Mouse (Mus musculus) urinary bladder, postnatal 4 days (tissue): ENCODE measurements around the gene Gm49368.

Source experiments
- DNase-seq, 2 experiments: peaks; one replicate each; pipeline ENCODE4 v3.0.0; 2021 to 2022; ENCODE audit warnings: low spot score in 2 of 2

Gene Gm49368

DNA sequence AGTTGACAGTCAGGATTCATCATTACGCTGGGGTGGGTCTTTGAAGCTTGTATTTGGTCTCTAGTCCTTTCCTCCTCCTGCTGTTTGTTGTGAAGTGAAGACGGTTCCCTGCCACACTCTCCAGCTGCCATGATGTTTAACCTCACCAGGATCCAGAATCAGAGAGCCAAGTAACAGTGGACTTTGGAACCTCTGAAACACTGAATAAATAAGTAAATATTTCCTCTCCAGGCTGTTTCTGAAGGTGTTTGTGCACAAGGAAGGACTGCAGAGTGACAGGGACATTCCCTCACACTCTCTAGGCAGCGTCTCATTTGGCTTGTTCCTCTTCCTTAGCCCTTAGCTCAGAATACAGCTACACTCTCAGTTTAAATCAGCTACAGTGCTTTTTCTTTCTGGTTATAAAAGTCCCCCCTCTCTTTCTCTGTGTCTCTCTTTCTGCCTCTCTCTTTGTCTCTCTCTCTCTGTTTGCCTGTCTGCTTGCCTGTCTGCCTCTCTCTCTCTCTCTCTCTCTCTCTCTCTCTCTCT is 5.5 kb upstream of the Gm49368 start:
- no peak for DNase-seq

DNA sequence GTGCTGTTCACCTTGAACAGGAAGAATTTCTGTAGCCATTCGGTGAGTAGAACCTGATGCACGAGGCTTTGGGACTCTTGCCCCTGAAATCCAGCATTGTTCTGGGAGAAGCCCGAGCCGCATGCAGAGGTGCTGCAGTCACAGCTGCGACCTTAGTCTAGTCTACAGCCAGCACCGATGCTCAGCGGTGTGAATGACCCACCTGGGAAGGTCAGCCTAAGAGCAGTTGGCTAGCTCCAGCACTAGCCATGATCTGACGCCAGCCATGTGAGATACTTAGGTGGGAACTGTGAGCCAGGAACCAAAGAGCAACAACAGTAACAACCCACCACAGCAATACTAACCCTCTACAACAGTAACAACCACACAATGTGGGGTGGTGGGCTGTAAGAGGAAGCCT is 4.6 kb upstream of the Gm49368 start:
- DNase-seq: no peak

DNA sequence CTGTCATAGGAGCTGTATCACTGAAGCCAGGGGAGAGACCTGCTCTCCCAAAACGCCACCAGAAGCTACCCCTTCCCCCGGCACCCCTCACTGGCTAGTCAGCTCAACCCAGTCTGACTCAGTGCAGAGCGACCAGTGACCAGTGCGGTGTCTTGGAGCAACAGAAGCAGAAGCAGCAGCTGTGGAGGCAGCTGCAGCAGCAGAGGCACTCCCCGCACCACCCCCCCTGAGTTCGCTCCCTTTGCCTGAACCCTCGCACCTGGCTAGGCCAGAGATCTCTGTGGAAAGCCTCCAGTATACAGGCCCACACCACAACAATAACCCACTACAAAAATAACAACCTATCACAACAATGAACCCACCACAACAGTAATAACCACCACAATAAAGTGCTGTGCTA is 3.9 kb upstream of the Gm49368 start:
- DNase-seq: no peak

DNA sequence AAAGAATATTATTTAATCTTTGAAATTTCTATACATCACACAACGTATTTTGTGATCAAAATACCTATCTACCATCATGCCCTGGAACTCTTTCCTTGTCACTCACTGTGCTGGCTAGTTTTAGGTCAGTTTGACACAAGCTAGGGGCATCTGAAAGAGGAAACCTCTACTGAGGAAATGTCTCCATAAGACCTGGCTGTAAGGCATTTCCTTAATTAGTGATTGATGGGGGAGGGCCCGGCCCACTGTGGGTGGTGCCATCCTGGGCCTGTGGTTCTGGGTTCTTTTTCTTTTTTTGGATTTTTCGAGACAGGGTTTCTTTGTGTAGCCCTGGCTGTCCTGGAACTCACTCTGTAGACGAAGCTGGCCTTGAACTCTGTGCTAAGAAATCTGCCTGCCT is 3.4 kb upstream of the Gm49368 start:
- no peak for DNase-seq

DNA sequence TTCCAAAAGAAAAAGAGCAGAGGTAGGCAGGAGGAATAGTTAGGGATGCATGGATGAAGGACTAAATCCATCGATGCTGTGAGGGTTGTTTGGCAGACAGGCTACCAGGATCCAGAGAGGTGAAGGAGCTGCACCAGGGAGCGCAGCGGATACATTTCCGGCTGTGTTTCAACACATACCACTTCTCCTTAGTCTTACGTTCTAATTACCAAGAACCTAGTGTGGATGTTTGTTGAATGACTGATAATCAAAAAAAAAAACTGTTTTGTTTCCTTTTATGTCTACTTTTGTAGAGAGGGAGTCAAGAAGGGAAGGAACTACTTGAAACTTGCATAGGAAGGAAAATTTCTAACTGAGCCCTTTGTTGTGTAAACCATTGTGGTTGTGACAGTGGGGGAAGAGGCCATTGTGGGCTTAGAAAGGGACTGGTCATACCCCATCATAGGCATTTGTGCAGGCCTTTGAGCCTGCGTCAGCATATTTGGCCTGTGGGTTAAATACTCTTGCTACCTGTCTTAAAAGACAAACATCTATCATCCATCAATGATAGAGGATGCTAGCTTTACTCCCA is 813 bp downstream of the Gm49368 start:
- peak in 1 of 2 experiments; percentile 1 for DNase-seq

DNA sequence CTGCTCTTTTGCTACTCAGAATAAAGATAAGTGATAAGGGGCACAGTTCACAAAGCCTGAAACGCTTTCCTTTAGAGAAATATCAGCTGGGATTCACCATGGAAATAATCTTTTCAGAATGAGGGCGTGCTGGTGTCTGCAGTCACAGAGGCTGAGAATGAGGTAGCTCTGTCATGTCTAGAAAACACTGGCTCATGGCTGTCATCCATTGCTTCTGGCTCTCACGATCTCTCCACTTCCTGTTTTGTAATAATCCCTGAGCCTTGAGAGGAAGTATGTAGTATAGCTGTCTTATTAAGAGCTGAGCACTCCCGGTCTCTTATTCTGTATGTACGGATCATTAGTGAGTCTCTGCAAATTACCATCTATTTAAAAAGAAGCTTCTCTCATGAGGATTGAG is 3.1 kb downstream of the Gm49368 start:
- no peak for DNase-seq

DNA sequence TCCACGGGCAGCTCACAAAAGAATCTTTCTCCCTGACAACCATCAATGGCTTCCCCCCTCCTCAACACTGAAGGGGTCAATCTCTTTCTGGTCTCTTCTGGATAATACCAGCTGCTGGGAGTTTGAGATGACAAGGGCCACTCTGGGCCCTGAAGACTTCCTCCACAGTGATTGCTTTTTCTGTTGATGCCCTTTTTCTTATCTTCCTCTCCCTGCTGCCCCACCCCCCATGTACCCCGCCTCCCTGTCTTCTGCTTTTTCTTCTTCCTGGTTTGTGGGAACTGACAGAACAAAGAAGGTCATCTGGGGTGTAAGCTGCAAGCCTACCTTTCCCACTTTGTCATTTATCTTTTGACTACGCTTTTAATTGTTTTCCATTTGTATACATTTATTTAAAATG is 5.4 kb downstream of the Gm49368 start:
- DNase-seq: no peak

DNA sequence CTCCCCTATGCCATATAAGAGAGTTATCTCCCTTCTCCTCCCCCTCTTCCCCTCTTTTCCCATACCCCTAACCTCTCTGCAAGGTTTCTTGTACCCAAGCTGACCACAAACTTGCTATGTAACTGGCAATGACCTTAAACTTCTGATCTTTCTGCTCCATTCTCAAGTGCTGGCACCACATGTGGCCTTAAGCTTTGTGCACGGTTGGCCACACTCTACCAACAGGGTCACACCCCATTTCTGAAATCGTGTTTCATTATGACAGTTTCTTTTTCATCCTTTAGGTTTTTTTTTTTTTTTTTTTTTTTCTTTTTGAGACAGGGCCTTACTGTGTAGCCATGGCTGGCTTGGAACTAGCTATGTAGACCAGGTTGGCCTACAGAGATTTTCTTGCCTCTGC is 7.4 kb downstream of the Gm49368 start:
- DNase-seq: no peak

DNA sequence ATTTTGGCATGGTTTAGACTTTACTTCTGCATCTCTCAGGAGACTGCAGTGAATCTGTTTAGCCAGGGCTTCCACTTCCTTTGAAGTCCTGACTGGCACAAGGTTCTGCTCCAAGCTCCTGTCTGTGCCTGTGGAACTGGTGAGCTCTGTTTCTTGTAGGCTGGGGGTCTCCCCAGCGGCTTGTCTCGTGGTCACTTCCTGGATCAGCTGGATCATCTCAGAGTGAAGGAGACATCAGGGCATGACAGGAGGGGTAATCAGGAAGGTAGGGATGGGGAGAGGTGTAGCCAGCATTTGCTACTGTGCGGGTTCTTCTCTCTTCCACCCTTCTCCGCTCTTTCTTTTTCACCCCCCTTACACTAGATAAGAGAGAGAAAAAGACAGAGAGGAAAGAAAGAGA is 9.3 kb downstream of the Gm49368 start:
- DNase-seq: peak in 1 of 2 experiments; percentile 15

DNA sequence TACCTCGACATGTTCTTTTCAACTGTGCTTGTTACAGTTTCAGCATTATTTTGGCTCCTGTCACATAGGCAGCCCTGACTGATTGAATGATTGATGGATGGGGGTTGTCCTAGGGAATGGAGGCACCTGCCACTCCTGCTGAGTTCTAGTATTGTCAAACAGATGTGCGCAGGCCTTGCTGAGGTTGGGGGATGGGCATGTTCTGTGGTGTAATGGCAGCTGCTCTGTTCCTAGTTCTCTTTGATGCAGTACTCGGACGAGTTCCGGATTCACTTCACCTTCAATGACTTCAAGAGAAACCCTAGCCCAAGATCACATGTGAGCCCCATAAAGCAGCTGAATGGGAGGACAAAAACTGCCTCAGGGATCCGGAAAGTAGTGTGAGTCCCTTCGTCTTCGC is 17.5 kb downstream of the Gm49368 start:
- DNase-seq: no peak

DNA sequence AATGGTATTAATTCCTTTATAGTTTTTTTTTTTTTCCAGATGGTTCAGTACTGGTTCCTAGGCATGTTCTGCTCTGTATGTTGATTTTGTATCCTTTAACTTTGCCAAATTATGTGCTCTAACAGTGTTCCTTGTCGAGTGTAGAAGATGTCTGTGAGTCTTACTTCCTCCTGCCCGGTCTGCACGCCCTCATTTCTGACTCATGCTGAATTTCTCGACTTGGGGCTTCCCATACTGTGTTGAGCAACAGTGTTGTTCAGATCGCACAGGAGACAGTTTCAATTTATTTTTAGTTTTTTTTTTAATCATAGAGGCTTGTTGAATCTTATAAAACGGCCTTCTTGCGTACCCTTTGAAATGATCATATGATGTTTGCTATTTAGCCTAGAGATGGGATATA is 26.7 kb downstream of the Gm49368 start:
- DNase-seq: no peak

DNA sequence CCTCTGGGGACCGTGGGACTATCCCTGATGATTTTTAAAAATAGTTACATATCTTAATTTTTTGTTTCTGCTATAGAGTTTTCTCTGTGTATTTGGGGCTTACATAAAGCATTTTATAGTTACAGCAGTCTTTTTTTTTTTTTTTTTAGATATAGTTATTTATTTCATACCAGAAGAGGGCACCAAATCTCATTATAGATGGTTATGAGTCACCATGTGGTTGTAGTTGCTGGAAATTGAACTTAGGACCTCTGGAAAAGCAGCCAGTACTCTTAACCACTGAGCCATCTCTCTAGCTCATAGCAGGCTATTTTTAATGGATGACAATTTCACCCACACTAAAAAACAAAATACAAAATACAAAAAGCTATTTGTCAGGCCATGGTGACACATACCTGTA is 35.7 kb downstream of the Gm49368 start:
- no peak for DNase-seq

DNA sequence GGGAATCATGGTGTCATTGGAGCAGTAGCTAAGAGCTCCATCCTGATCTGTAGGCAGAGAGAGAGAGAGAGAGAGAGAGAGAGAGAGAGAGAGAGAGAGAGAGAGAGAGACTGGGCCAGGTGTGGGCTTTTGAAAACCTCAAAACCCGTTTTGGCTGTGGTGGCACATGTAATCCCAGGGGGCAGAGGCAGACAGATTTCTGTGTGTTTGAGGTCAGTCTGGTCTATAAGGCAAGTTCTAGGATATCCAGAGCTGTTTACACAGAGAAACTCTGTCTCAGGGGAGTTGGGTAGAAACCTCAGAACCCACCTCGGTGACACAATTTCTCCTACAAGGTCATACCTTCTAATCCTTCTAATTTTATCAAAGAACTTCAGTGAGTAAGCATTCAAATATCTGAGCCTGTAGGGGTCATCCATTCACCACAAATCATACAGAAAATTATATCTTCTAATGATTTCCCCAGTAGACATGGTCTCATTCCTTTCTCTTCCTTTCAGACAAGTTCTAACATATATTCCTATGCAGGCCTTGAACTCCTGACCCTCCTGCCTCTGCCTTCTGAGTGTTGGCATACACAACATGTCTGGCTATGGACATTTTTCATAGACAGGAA is 38.4 kb downstream of the Gm49368 start:
- DNase-seq: no peak

DNA sequence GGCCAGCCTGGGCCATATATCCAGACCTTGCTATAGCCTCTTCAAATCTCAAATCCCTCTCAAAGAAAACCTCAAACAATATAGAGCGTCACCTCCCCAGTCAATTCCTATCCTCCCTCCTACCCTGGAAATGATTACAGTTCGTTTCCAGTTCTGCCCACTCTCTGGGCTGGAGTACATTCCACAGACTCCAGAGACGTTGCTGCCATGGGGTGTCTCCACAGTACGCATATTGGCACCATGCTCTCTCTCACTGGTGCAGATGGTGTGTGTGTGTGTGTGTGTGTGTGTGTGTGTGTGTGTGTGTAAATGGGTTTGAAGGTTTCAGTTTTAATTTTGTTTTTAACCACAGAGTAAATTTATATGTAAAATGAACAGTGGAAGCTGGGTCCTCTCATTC is 42.8 kb downstream of the Gm49368 start:
- DNase-seq: no peak

DNA sequence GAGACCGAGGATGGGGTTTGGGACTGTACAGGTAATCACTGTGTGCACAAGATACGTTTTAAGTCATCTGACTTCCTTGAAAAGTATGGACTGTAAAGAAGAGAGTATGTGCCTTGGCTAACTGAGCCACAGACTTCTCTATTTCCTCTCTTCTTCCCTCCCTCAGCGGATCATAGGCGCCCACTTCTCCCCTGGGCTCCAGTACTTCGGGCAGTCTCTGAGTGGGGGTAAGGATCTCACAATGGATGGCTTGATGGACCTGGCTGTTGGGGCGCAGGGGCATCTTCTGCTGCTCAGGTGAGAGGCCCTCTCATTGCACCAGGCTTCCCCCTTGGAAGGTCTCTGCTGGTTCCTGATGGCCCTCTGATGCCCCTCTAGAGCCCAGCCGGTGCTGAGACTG is 45.0 kb downstream of the Gm49368 start:
- DNase-seq: no peak

DNA sequence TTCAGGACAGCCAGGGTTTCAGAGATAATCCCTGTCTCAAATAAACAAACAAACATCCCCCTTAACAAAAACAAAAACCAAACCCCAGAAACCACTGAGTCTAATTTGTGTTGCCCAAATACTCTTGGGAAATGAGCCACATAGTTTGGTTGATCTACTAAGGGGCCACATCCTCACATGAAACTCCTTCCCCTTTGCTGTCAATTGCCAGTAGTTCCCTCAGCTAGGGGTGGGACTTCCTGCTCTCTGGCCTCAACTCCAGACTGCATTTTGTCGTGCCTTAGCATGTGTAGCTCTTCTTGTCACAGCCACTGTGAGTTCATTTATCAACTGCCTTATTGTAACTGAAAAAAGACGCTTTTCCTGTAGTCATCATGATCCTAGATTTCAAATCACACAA is 47.8 kb downstream of the Gm49368 start:
- DNase-seq: no peak

DNA sequence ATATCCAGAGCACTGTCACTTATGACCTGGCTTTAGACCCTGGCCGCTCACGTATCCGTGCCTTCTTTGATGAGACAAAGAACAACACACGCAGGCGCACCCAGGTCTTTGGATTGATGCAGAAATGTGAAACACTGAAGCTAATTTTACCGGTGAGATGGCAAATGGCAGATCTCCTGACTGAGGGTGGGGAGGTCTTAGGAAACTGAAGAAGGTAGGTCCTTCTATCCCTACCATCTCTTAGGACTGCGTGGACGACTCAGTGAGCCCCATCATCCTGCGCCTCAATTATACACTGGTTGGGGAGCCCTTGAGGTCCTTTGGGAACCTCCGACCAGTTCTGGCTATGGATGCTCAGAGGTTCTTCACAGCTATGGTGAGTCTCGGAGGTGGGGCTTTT is 49.6 kb downstream of the Gm49368 start:
- no peak for DNase-seq

DNA sequence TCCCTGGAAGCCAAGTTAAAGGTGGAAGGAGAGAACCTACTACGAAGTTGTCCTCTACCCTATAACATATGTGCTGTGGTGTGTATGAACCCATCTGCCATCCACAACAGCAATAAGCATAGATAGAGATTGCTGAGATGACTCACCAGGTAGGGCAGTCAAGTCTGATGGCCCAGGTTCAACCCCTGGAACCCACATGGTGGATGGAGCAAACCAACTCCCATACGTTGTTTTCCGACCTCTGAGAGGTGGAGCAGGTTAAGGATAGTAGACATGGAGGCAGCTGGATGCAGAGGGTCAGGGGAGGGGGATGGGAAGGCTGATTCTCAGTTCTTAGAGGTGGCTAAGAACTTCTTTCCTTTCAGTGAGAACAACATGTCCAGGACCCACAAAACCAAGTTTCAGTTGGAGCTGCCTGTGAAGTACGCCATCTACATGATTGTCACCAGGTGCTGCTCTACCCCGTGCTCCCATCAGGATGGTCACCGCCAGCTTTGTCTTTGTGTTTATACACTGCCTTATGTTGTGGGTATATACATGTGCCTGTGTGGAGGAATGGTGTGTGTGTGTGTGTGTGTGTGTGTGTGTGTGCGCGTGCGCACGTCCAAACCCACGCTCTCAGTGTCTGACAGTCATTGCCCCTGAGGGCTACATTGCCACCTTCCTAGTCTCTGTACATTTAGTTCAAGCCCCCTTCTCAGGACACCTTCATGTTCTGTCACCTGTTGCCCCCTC is 52.1 kb downstream of the Gm49368 start:
- DNase-seq: no peak

DNA sequence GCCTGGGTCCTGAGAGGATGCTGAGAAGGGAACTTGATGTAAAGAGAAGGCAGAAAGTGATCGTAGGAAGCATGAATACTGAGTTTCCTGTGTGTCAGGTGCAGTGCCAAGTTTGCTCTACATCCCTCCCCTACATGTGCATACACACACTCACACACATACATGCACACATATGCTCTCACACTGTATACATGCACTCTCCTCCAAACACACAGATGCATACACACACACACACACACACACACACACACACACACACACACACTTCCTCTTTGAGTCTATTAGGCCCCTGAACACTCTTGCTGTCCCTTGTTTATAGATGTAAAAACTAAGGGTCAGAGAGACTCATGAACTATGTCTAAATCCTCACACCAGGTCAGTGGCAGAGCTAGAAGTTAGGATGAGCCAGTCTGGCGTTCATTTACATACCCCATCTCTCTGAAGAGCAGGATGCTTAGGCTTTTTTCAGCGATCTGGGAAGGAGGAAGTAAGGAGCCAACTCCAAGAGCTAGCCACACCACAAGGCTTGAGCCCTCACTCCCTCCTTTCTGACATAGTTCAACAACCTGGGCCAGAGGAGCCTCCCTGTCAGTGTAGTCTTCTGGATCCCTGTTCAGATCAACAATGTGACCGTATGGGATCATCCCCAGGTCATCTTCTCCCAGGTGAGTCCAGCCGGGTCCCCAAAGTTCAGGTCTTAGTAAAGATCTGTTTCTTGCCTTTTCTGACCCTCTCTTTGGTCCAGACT is 52.9 kb downstream of the Gm49368 start:
- DNase-seq: no peak

DNA sequence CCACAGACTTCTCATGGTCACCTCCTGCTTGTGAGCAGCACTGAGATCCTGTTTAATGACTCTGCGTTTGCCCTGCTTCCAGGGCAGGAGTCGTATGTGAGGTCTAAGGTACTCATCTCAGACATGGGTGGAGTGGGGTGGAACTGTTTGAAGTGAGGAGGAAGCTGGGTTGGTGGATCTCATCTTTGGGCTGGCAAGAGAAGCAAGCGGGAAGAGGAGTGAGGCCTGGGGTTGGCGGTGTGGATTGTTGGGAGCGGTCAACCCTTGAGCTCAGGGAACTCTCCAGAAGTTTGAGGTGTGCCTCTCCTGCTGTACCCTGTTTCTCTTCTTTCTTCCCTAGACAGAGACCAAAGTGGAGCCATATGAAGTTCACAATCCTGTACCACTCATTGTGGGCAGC is 53.9 kb downstream of the Gm49368 start:
- no peak for DNase-seq

DNA sequence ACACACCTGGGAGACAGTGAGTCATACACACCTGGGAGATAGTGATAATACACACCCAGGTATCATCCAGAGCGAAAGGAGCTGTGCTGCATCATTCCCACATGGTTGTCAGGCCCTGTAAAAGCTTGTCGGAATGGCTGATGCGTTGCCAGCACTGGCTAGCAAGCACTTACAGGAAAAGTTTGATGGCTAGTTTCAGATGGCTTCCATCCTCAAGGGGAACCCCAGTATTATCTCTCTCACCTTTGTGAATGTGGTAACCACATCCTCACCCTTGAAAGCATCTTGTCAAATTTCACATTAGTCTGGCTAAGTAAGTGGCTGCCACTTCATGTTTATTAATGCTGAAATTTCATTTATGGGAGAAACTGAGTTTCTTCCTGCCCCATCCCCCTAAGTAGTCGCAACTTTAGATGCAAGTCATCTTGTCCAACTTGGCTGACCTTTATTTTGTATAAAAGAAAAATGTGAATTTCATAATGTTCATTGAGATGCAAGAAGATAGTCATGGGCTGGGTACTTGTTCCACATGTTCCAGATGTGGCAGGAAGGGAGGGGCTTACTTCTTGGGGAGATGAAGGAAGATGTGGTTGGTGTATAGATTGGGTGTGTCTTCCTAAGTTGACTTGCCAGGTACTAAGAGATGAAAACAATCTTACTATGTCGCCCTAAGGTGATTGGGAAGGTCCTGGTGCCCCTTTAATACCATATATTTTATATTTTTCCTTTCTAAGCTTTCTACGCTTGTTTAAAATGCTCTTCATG is 57.4 kb downstream of the Gm49368 start:
- DNase-seq: no peak
